Mouse (Mus musculus) kidney, postnatal 14 days (tissue): Measurements from ENCODE around the gene C330007P06Rik.

ENCODE experiments used
- DNase-seq: peaks from one replicate; pipeline ENCODE4 v3.0.0; 2022; ENCODE audit warnings: mixed read lengths

The C330007P06Rik gene

GRCm38 (mm10) chrX:36833397-36834084 lies 40.4 kb downstream of the C330007P06Rik start:
- peak; percentile 62 for DNase-seq

GRCm38 (mm10) chrX:36831632-36832031 lies 42.3 kb downstream of the C330007P06Rik start:
- DNase-seq = no peak

GRCm38 (mm10) chrX:36830271-36830670 lies 43.6 kb downstream of the C330007P06Rik start:
- peak; percentile 75 for DNase-seq

- no peak for DNase-seq
These were observed 47.0 kb downstream of the C330007P06Rik start for GRCm38 (mm10) chrX:36826873-36827272.

- DNase-seq = peak; percentile 75
These were observed 48.9 kb downstream of the C330007P06Rik start for GRCm38 (mm10) chrX:36825032-36825431.

- DNase-seq = peak; percentile 50
These were observed 49.8 kb downstream of the C330007P06Rik start for GRCm38 (mm10) chrX:36823932-36824711.

GRCm38 (mm10) chrX:36820201-36820600 lies 53.7 kb downstream of the C330007P06Rik start:
- DNase-seq = peak; percentile 68

- DNase-seq = no peak
These were observed 54.3 kb downstream of the C330007P06Rik start for GRCm38 (mm10) chrX:36819575-36819974.

GRCm38 (mm10) chrX:36816953-36817441 lies 56.9 kb downstream of the C330007P06Rik start:
- peak; percentile 31 for DNase-seq

- DNase-seq = no peak
These were observed 57.5 kb downstream of the C330007P06Rik start for GRCm38 (mm10) chrX:36816368-36816899.

GRCm38 (mm10) chrX:36815439-36815838 lies 58.5 kb downstream of the C330007P06Rik start:
- DNase-seq = no peak

GRCm38 (mm10) chrX:36815022-36815421 lies 58.9 kb downstream of the C330007P06Rik start:
- no peak for DNase-seq

- peak; percentile 73 for DNase-seq
These were observed 59.6 kb downstream of the C330007P06Rik start for GRCm38 (mm10) chrX:36814161-36814836.

GRCm38 (mm10) chrX:36811377-36811776 lies 62.5 kb downstream of the C330007P06Rik start:
- peak; percentile 51 for DNase-seq

- no peak for DNase-seq
These were observed 65.6 kb downstream of the C330007P06Rik start for GRCm38 (mm10) chrX:36808318-36808683.

- peak; percentile 92 for DNase-seq
These were observed 66.3 kb downstream of the C330007P06Rik start for GRCm38 (mm10) chrX:36807360-36808317.

GRCm38 (mm10) chrX:36805466-36806235 lies 68.3 kb downstream of the C330007P06Rik start:
- DNase-seq = no peak

- peak; percentile 69 for DNase-seq
These were observed 69.7 kb downstream of the C330007P06Rik start for GRCm38 (mm10) chrX:36804196-36804595.

- no peak for DNase-seq
These were observed 70.7 kb downstream of the C330007P06Rik start for GRCm38 (mm10) chrX:36803189-36803588.

GRCm38 (mm10) chrX:36799131-36799879 lies 74.6 kb downstream of the C330007P06Rik start:
- no peak for DNase-seq
